Mouse (Mus musculus) brain, embryonic 14.5 days (tissue): ENCODE results near the gene Fam171b.

Source experiments
- CTCF ChIP-seq: fragments of 200-500 bp; IDR thresholded peaks from 2 replicates; pipeline ENCODE4 v1.5.1; 2012; ENCODE audit warnings: inconsistent platforms, mild to moderate bottlenecking, moderate library complexity, borderline replicate concordance; ENCODE audit not compliant: insufficient read depth, insufficient read length; ENCODE audit errors: extremely low read depth
- POLR2A ChIP-seq: fragments of 200-500 bp; IDR thresholded peaks from 2 replicates; pipeline ENCODE4 v1.6.1; 2012; ENCODE audit warnings: mild to moderate bottlenecking, inconsistent platforms, borderline replicate concordance; ENCODE audit not compliant: poor library complexity, insufficient read depth, insufficient read length, severe bottlenecking; ENCODE audit errors: extremely low read depth

DNA sequence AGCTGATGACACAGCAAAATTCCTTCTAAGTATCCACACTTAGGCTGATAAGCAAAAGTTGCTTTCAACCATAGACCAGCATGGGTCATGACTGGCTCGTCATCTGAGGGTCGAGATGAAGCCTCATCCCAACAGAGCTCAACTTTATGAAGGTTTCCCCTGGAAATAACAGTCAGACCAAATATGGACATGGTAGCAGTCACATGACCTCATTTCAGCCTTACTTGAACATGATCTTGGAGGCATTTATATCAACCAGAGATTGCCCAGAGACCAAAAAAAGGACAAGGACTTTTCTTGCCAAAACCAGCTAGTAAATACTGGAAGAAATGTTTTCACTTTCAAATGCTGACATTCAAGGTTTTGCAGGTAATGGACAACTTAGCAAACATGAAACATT, 81.3 kb downstream of the Fam171b start:
- TF ChIP-seq POLR2A, result no peak
- TF ChIP-seq CTCF, result no peak
